18 mouse cellular contexts compared by ENCODE assay signal in genomic region chr19:55867905-55868304, GRCm38 (mm10).
DNase-seq lines count a peak whose midpoint lies in the region; ATAC-seq and TF ChIP-seq lines count a peak whose summit lies in the region.
"Had no signal": no experiment of that assay in that cellular context is flagged by ENCODE, and none has a peak within 500 bp of the region (broad histone marks: within the 10 kb centered on the region; RNA-seq: fewer than 3 reads in every experiment).

No protein-coding gene starts in this region.

- DNase-seq in kidney, postnatal 0 days (ENCODE audit: low spot score): peak; percentile 15
- DNase-seq in kidney, postnatal 10 days: no peak
- DNase-seq in R1 (ENCODE audit: low read depth, low spot score): peak; percentile 27
- no peak for DNase-seq in thymus, postnatal 0 days (ENCODE audit: low spot score)
- no peak for DNase-seq in cerebellum, adult 11 months
- no peak for DNase-seq in layer of hippocampus, postnatal 36 days
- DNase-seq: adrenal gland, adult 8-10 months; cerebellum, postnatal 14 days; kidney, adult 8-10 months; right cerebral cortex, postnatal 25 days had no signal

- TF ChIP-seq CTCF in kidney, postnatal 0 days (IDR thresholded peaks at IDR 0.05; ENCODE audit: low read depth): no peak
- TF ChIP-seq CTCF in small intestine, adult 2 months (IDR thresholded peaks at IDR 0.05; ENCODE audit: extremely low read depth, insufficient read length, insufficient replicate concordance, low read depth, low read length): no peak

- no peak overlapping the region for H3K9ac ChIP-seq in kidney, postnatal 0 days (ENCODE audit: low read depth, low read length)
- no peak overlapping the region for H3K9ac ChIP-seq in intestine, embryonic 16.5 days (ENCODE audit: low read depth, low read length)
- H3K9ac ChIP-seq: embryonic facial prominence, embryonic 12.5 days; forebrain, embryonic 12.5 days; heart, embryonic 13.5 days; hindbrain, embryonic 14.5 days; lung, embryonic 15.5 days; midbrain, embryonic 12.5 days had no signal

- no peak overlapping the region for H3K27ac ChIP-seq in kidney, postnatal 0 days
- H3K27ac ChIP-seq in intestine, embryonic 16.5 days (ENCODE audit: low read length): peak overlapping the region; percentile 75
- peak overlapping the region; percentile 97 for H3K27ac ChIP-seq in small intestine, adult 2 months (ENCODE audit: insufficient read depth, low read depth, low read length)
- H3K27ac ChIP-seq: embryonic facial prominence, embryonic 12.5 days; forebrain, embryonic 12.5 days; heart, embryonic 13.5 days; hindbrain, embryonic 14.5 days; lung, embryonic 15.5 days; midbrain, embryonic 12.5 days had no signal

- H3K4me2 ChIP-seq in kidney, postnatal 0 days (ENCODE audit: low read length): no peak overlapping the region
- H3K4me2 ChIP-seq in intestine, embryonic 16.5 days (ENCODE audit: low read depth, low read length): no peak overlapping the region
- H3K4me2 ChIP-seq: embryonic facial prominence, embryonic 12.5 days; forebrain, embryonic 12.5 days; heart, embryonic 13.5 days; hindbrain, embryonic 14.5 days; lung, embryonic 15.5 days; midbrain, embryonic 12.5 days had no signal

- no peaks in the 10 kb centered on the region for H3K9me3 ChIP-seq in kidney, postnatal 0 days (replicated peaks; ENCODE audit: low read length)
- no peaks in the 10 kb centered on the region for H3K9me3 ChIP-seq in intestine, embryonic 16.5 days (ENCODE audit: control insufficient read depth, low read length)
- H3K9me3 ChIP-seq: embryonic facial prominence, embryonic 12.5 days; forebrain, embryonic 12.5 days; heart, embryonic 13.5 days; lung, embryonic 15.5 days; midbrain, embryonic 12.5 days had no signal

- H3K4me1 ChIP-seq in kidney, postnatal 0 days (replicated peaks; ENCODE audit: insufficient read depth, low read length): 0 out of 2 replicates have a peak, but pooled peaks cover 9% of the 10 kb centered on the region
- H3K4me1 ChIP-seq in intestine, embryonic 16.5 days (ENCODE audit: control insufficient read depth, insufficient read depth, low read length): peaks cover 48% of the 10 kb centered on the region
- H3K4me1 ChIP-seq in small intestine, adult 2 months (ENCODE audit: control insufficient read depth, insufficient read depth, insufficient read length, low read length): peaks cover 48% of the 10 kb centered on the region

- no peaks in the 10 kb centered on the region for H3K27me3 ChIP-seq in kidney, postnatal 0 days (ENCODE audit: insufficient read depth, low read length)
- H3K27me3 ChIP-seq in intestine, embryonic 16.5 days (replicated peaks; ENCODE audit: control insufficient read depth, insufficient read depth, low read length): no peaks in the 10 kb centered on the region
- no peaks in the 10 kb centered on the region for H3K27me3 ChIP-seq in small intestine, adult 2 months (ENCODE audit: control insufficient read depth, insufficient read depth, low read length)
- H3K27me3 ChIP-seq: embryonic facial prominence, embryonic 12.5 days; forebrain, embryonic 12.5 days; heart, embryonic 13.5 days; lung, embryonic 15.5 days; midbrain, embryonic 12.5 days had no signal

- 59% methylated on average over 3 of the region's 3 CpGs for WGBS in kidney, postnatal 0 days
- 53% methylated on average over 3 of the region's 3 CpGs for WGBS in intestine, embryonic 16.5 days
- 32% methylated on average over 3 of the region's 3 CpGs for WGBS in small intestine, adult 2 months

- no peak for ATAC-seq in kidney, postnatal 0 days (replicated peaks; ENCODE audit: low FRiP score, low read depth)
- ATAC-seq in intestine, embryonic 16.5 days: peak; percentile 68

- no peak overlapping the region for H3K4me3 ChIP-seq in kidney, postnatal 0 days (replicated peaks; ENCODE audit: low read depth, low read length)
- H3K4me3 ChIP-seq in intestine, embryonic 16.5 days (ENCODE audit: low read length): no peak overlapping the region
- no peak overlapping the region for H3K4me3 ChIP-seq in small intestine, adult 2 months (ENCODE audit: low read depth, low read length)
- H3K4me3 ChIP-seq: embryonic facial prominence, embryonic 12.5 days; forebrain, embryonic 12.5 days; heart, embryonic 13.5 days; lung, embryonic 15.5 days; midbrain, embryonic 12.5 days had no signal

- 0 out of 2 replicates have a peak, but pooled peaks cover 5% of the 10 kb centered on the region for H3K36me3 ChIP-seq in kidney, postnatal 0 days (ENCODE audit: insufficient read depth, low read length)
- H3K36me3 ChIP-seq in intestine, embryonic 16.5 days (ENCODE audit: control insufficient read depth, insufficient read depth, low read length): no peaks in the 10 kb centered on the region
- H3K36me3 ChIP-seq in small intestine, adult 2 months (ENCODE audit: control insufficient read depth, insufficient read depth, low read length): peaks cover 2% of the 10 kb centered on the region

- no peak for TF ChIP-seq POLR2A in small intestine, adult 2 months (IDR thresholded peaks at IDR 0.05; ENCODE audit: low read depth, low read length)

Comparison
In these comparisons a context has a peak if more than half of its experiments do, and no peak if none do; other contexts are left out.
1. DNase-seq: peak in kidney, postnatal 0 days (single experiment) and R1 (single experiment); none in kidney, postnatal 10 days (single experiment), thymus, postnatal 0 days (single experiment), cerebellum, adult 11 months (single experiment) and layer of hippocampus, postnatal 36 days (0 of 2).